Mouse (Mus musculus): Measurements from ENCODE around the gene Camta2. TPM values are rescaled to one million over a fixed set of nuclear protein-coding genes. Genes with fewer than 3 reads are reported as not detected.
A peak's percentile ranks its signal among the peaks of the same experiment; 100 is the strongest.

The Camta2 gene
- polyA plus RNA-seq, 1 experiment = 16.4 TPM

- Histone ChIP-seq H3K4me1 (ENCODE audit: control insufficient read depth, insufficient read depth, low read length) (peaks cover 11% of the 10 kb centered on the region; the same call in 1 of the 2 replicates), H3K4me3 (ENCODE audit: insufficient read depth, low read length) (peak overlapping the region; percentile 86), H3K27ac (ENCODE audit: insufficient read depth, low read length) (peak overlapping the region; percentile 87)
- TF ChIP-seq CTCF (IDR thresholded peaks at IDR 0.05; ENCODE audit: borderline replicate concordance, insufficient read depth, low read length) = no peak
- no peak; the same call in 1 of the 2 replicates for TF ChIP-seq POLR2A (IDR thresholded peaks at IDR 0.05; ENCODE audit: low read depth, low read length)
These were observed 35.6 kb downstream of the Camta2 start for GRCm38 (mm10) chr11:70652029-70652883.

GRCm38 (mm10) chr11:70651391-70651790 lies 36.5 kb downstream of the Camta2 start:
- Histone ChIP-seq H3K4me1 (ENCODE audit: control insufficient read depth, insufficient read depth, low read length) (peaks cover 8% of the 10 kb centered on the region; the same call in 1 of the 2 replicates), H3K4me3 (ENCODE audit: insufficient read depth, low read length) (peak overlapping the region; percentile 86), H3K27ac (ENCODE audit: insufficient read depth, low read length) (peak overlapping the region; percentile 79; the same call in 1 of the 2 replicates)
- no peak for TF ChIP-seq CTCF (IDR thresholded peaks at IDR 0.05; ENCODE audit: borderline replicate concordance, insufficient read depth, low read length)
- peak; percentile 16; the same call in 1 of the 2 replicates for TF ChIP-seq POLR2A (IDR thresholded peaks at IDR 0.05; ENCODE audit: low read depth, low read length)

- no peak for TF ChIP-seq CTCF (IDR thresholded peaks at IDR 0.05; ENCODE audit: borderline replicate concordance, insufficient read depth, low read length)
- TF ChIP-seq POLR2A (IDR thresholded peaks at IDR 0.05; ENCODE audit: low read depth, low read length) = peak; percentile 35
- Histone ChIP-seq H3K4me3 (ENCODE audit: insufficient read depth, low read length) (peak overlapping the region; percentile 86), H3K27ac (ENCODE audit: insufficient read depth, low read length) (peak overlapping the region; percentile 79), H3K4me1 (ENCODE audit: control insufficient read depth, insufficient read depth, low read length) (peaks cover 13% of the 10 kb centered on the region)
These were observed 37.4 kb downstream of the Camta2 start for GRCm38 (mm10) chr11:70650322-70651175.

GRCm38 (mm10) chr11:70649185-70649734 lies 38.6 kb downstream of the Camta2 start:
- no peak overlapping the region for H3K4me3 ChIP-seq (ENCODE audit: insufficient read depth, low read length)
- H3K4me1 ChIP-seq (ENCODE audit: control insufficient read depth, insufficient read depth, low read length) = peaks cover 13% of the 10 kb centered on the region
- H3K27ac ChIP-seq (ENCODE audit: insufficient read depth, low read length) = no peak overlapping the region
- no peak for TF ChIP-seq CTCF (IDR thresholded peaks at IDR 0.05; ENCODE audit: borderline replicate concordance, insufficient read depth, low read length)
- TF ChIP-seq POLR2A (IDR thresholded peaks at IDR 0.05; ENCODE audit: low read depth, low read length) = 0 out of 2 replicates have a peak, but pooled peaks have one; percentile 6

- TF ChIP-seq CTCF (IDR thresholded peaks at IDR 0.05; ENCODE audit: borderline replicate concordance, insufficient read depth, low read length) = no peak
- TF ChIP-seq POLR2A (IDR thresholded peaks at IDR 0.05; ENCODE audit: low read depth, low read length) = 0 out of 2 replicates have a peak, but pooled peaks have one; percentile 15
- Histone ChIP-seq H3K4me3 (ENCODE audit: insufficient read depth, low read length) (peak overlapping the region; percentile 51), H3K4me1 (ENCODE audit: control insufficient read depth, insufficient read depth, low read length) (peaks cover 13% of the 10 kb centered on the region), H3K27ac (ENCODE audit: insufficient read depth, low read length) (peak overlapping the region; percentile 94; the same call in 1 of the 2 replicates)
These were observed 39.4 kb downstream of the Camta2 start for GRCm38 (mm10) chr11:70648512-70648911.

- Histone ChIP-seq H3K4me1 (ENCODE audit: control insufficient read depth, insufficient read depth, low read length) (peaks cover 13% of the 10 kb centered on the region), H3K4me3 (ENCODE audit: insufficient read depth, low read length) (peak overlapping the region; percentile 51), H3K27ac (ENCODE audit: insufficient read depth, low read length) (peak overlapping the region; percentile 94)
- TF ChIP-seq POLR2A (IDR thresholded peaks at IDR 0.05; ENCODE audit: low read depth, low read length) = peak; percentile 55
- no peak for TF ChIP-seq CTCF (IDR thresholded peaks at IDR 0.05; ENCODE audit: borderline replicate concordance, insufficient read depth, low read length)
These were observed 40.0 kb downstream of the Camta2 start for GRCm38 (mm10) chr11:70647716-70648420.

GRCm38 (mm10) chr11:70646691-70647650 lies 40.9 kb downstream of the Camta2 start, which contains the start of the genes Rnf167 and Slc25a11:
Rnf167 (plus strand) TSS chr11:70647235.
Slc25a11 (minus strand) TSS chr11:70647479.
- Histone ChIP-seq H3K4me3 (ENCODE audit: insufficient read depth, low read length) (peak within 1 kb of the TSS; percentile 68), H3K27ac (ENCODE audit: insufficient read depth, low read length) (peak within 1 kb of the TSS; percentile 94), H3K4me1 (ENCODE audit: control insufficient read depth, insufficient read depth, low read length) (peaks cover 13% of the 10 kb centered on the region)
- TF ChIP-seq CTCF (IDR thresholded peaks at IDR 0.05; ENCODE audit: borderline replicate concordance, insufficient read depth, low read length) (no peak), POLR2A (IDR thresholded peaks at IDR 0.05; ENCODE audit: low read depth, low read length) (peak; percentile 93)

- Histone ChIP-seq H3K27ac (ENCODE audit: insufficient read depth, low read length) (no peak overlapping the region), H3K4me3 (ENCODE audit: insufficient read depth, low read length) (peak overlapping the region; percentile 68), H3K4me1 (ENCODE audit: control insufficient read depth, insufficient read depth, low read length) (peaks cover 13% of the 10 kb centered on the region)
- TF ChIP-seq POLR2A (IDR thresholded peaks at IDR 0.05; ENCODE audit: low read depth, low read length) (no peak), CTCF (IDR thresholded peaks at IDR 0.05; ENCODE audit: borderline replicate concordance, insufficient read depth, low read length) (no peak)
These were observed 41.7 kb downstream of the Camta2 start for GRCm38 (mm10) chr11:70646259-70646555.

All from embryonic fibroblast, embryonic 13.5 days (primary cell).